Mouse (Mus musculus): Measurements from ENCODE around the gene Shisa8. TPM values are rescaled to one million over a fixed set of nuclear protein-coding genes. Genes with fewer than 3 reads are reported as not detected.

The Shisa8 gene
- polyA plus RNA-seq, 1 experiment from 2014 or later: 0.10 TPM

- Histone ChIP-seq H3K36me3 (no peaks in the 10 kb centered on the region), H3K4me1 (replicated peaks) (peaks cover 12% of the 10 kb centered on the region), H3K27ac (no peak overlapping the region), H3K27me3 (peaks cover 65% of the 10 kb centered on the region), H3K4me2 (no peak overlapping the region), H3K9ac (replicated peaks) (no peak overlapping the region), H3K9me3 (no peaks in the 10 kb centered on the region), H3K4me3 (replicated peaks) (peak overlapping the region; percentile 41; the same call in 1 of the 2 replicates)
- no peak for ATAC-seq (ENCODE audit: insufficient number of reproducible peaks, insufficient read depth, low FRiP score, low TSS enrichment, low read depth)
- WGBS: 50% methylated on average over 7 of the region's 7 CpGs
Measured at GRCm38 (mm10) chr15:82223251-82223650, 10.6 kb upstream of the Shisa8 start.

- Histone ChIP-seq H3K9ac (replicated peaks) (no peak overlapping the region), H3K27me3 (peaks cover 79% of the 10 kb centered on the region), H3K4me1 (replicated peaks) (peaks cover 22% of the 10 kb centered on the region), H3K27ac (no peak overlapping the region), H3K4me2 (no peak overlapping the region), H3K36me3 (no peaks in the 10 kb centered on the region), H3K9me3 (no peaks in the 10 kb centered on the region), H3K4me3 (replicated peaks) (no peak overlapping the region)
- no peak for ATAC-seq (ENCODE audit: insufficient number of reproducible peaks, insufficient read depth, low FRiP score, low TSS enrichment, low read depth)
- 69% methylated on average over 14 of the region's 14 CpGs for WGBS
Measured at GRCm38 (mm10) chr15:82221104-82221860, 8.7 kb upstream of the Shisa8 start.

GRCm38 (mm10) chr15:82220003-82220675 is 7.5 kb upstream of the Shisa8 start:
- no peaks in the 10 kb centered on the region for H3K9me3 ChIP-seq
- WGBS: 73% methylated on average over 11 of the region's 12 CpGs
- no peak overlapping the region for H3K9ac ChIP-seq (replicated peaks)
- H3K4me1 ChIP-seq (replicated peaks): peaks cover 27% of the 10 kb centered on the region
- H3K36me3 ChIP-seq: no peaks in the 10 kb centered on the region
- H3K4me3 ChIP-seq (replicated peaks): no peak overlapping the region
- H3K27ac ChIP-seq: no peak overlapping the region
- H3K4me2 ChIP-seq: no peak overlapping the region
- peaks cover 79% of the 10 kb centered on the region for H3K27me3 ChIP-seq
- no peak for ATAC-seq (ENCODE audit: insufficient number of reproducible peaks, insufficient read depth, low FRiP score, low TSS enrichment, low read depth)

- Histone ChIP-seq H3K4me3 (replicated peaks) (no peak overlapping the region), H3K27me3 (peaks cover 79% of the 10 kb centered on the region), H3K36me3 (no peaks in the 10 kb centered on the region), H3K4me2 (no peak overlapping the region), H3K9me3 (no peaks in the 10 kb centered on the region), H3K27ac (no peak overlapping the region), H3K4me1 (replicated peaks) (peaks cover 20% of the 10 kb centered on the region), H3K9ac (replicated peaks) (no peak overlapping the region)
- 76% methylated on average over 26 of the region's 26 CpGs for WGBS
- no peak for ATAC-seq (ENCODE audit: insufficient number of reproducible peaks, insufficient read depth, low FRiP score, low TSS enrichment, low read depth)
Measured at GRCm38 (mm10) chr15:82218778-82219666, 6.4 kb upstream of the Shisa8 start.

- peaks cover 79% of the 10 kb centered on the region for H3K27me3 ChIP-seq
- H3K9me3 ChIP-seq: no peaks in the 10 kb centered on the region
- no peak overlapping the region for H3K4me2 ChIP-seq
- WGBS: 26% methylated on average over 9 of the region's 9 CpGs
- H3K27ac ChIP-seq: no peak overlapping the region
- H3K4me1 ChIP-seq (replicated peaks): peaks cover 15% of the 10 kb centered on the region
- ATAC-seq (ENCODE audit: insufficient number of reproducible peaks, insufficient read depth, low FRiP score, low TSS enrichment, low read depth): no peak
- H3K9ac ChIP-seq (replicated peaks): no peak overlapping the region
- H3K36me3 ChIP-seq: no peaks in the 10 kb centered on the region
- no peak overlapping the region for H3K4me3 ChIP-seq (replicated peaks)
Measured at GRCm38 (mm10) chr15:82217980-82218379, 5.4 kb upstream of the Shisa8 start.

- peaks cover 79% of the 10 kb centered on the region for H3K27me3 ChIP-seq
- no peak overlapping the region; the same call in 1 of the 2 replicates for H3K9ac ChIP-seq (replicated peaks)
- H3K4me1 ChIP-seq (replicated peaks): peaks cover 24% of the 10 kb centered on the region
- no peak overlapping the region for H3K27ac ChIP-seq
- no peaks in the 10 kb centered on the region for H3K36me3 ChIP-seq
- no peak for ATAC-seq (ENCODE audit: insufficient number of reproducible peaks, insufficient read depth, low FRiP score, low TSS enrichment, low read depth)
- H3K4me3 ChIP-seq (replicated peaks): no peak overlapping the region
- WGBS: 9% methylated on average over 7 of the region's 7 CpGs
- no peaks in the 10 kb centered on the region for H3K9me3 ChIP-seq
- no peak overlapping the region for H3K4me2 ChIP-seq
Measured at GRCm38 (mm10) chr15:82217039-82217438, 4.4 kb upstream of the Shisa8 start.

GRCm38 (mm10) chr15:82216142-82216827 is 3.7 kb upstream of the Shisa8 start:
- H3K4me3 ChIP-seq (replicated peaks): no peak overlapping the region
- no peak overlapping the region for H3K27ac ChIP-seq
- no peak for ATAC-seq (ENCODE audit: insufficient number of reproducible peaks, insufficient read depth, low FRiP score, low TSS enrichment, low read depth)
- no peaks in the 10 kb centered on the region for H3K36me3 ChIP-seq
- H3K4me1 ChIP-seq (replicated peaks): peaks cover 32% of the 10 kb centered on the region
- no peak overlapping the region for H3K4me2 ChIP-seq
- no peaks in the 10 kb centered on the region for H3K9me3 ChIP-seq
- peaks cover 86% of the 10 kb centered on the region for H3K27me3 ChIP-seq
- 47% methylated on average over 20 of the region's 20 CpGs for WGBS
- no peak overlapping the region for H3K9ac ChIP-seq (replicated peaks)

GRCm38 (mm10) chr15:82215332-82216046 is 2.9 kb upstream of the Shisa8 start:
- Histone ChIP-seq H3K4me2 (no peak overlapping the region), H3K4me1 (replicated peaks) (peaks cover 32% of the 10 kb centered on the region), H3K27me3 (peaks cover 88% of the 10 kb centered on the region), H3K9me3 (no peaks in the 10 kb centered on the region), H3K4me3 (replicated peaks) (no peak overlapping the region), H3K9ac (replicated peaks) (no peak overlapping the region), H3K36me3 (no peaks in the 10 kb centered on the region), H3K27ac (no peak overlapping the region)
- 43% methylated on average over 11 of the region's 11 CpGs for WGBS
- no peak for ATAC-seq (ENCODE audit: insufficient number of reproducible peaks, insufficient read depth, low FRiP score, low TSS enrichment, low read depth)

- Histone ChIP-seq H3K4me3 (replicated peaks) (no peak overlapping the region), H3K9ac (replicated peaks) (no peak overlapping the region; the same call in 1 of the 2 replicates), H3K27me3 (peaks cover 98% of the 10 kb centered on the region), H3K36me3 (0 out of 2 replicates have a peak, but pooled peaks cover 2% of the 10 kb centered on the region), H3K9me3 (no peaks in the 10 kb centered on the region), H3K27ac (no peak overlapping the region), H3K4me1 (replicated peaks) (peaks cover 32% of the 10 kb centered on the region), H3K4me2 (no peak overlapping the region)
- WGBS: 8% methylated on average over 4 of the region's 4 CpGs
- no peak for ATAC-seq (ENCODE audit: insufficient number of reproducible peaks, insufficient read depth, low FRiP score, low TSS enrichment, low read depth)
Measured at GRCm38 (mm10) chr15:82213222-82213621, 607 bp upstream of the Shisa8 start.
